Mouse (Mus musculus): Measurements from ENCODE around the gene Nuf2. TPM values are rescaled to one million over a fixed set of nuclear protein-coding genes. Genes with fewer than 3 reads are reported as not detected.

Nuf2 gene
- polyA plus RNA-seq, 1 experiment from 2014 or later, result 3.2 TPM

- no peaks in the 10 kb centered on the region for H3K4me1 ChIP-seq (ENCODE audit: insufficient read depth, low read depth, low read length)
- no peak overlapping the region for H3K4me3 ChIP-seq (ENCODE audit: low read depth, low read length)
- no peak overlapping the region for H3K4me2 ChIP-seq (replicated peaks; ENCODE audit: low read depth, low read length)
- WGBS, result 95% methylated on average over 7 of the region's 8 CpGs
- DNase-seq (ENCODE audit: low spot score) (no peak), ATAC-seq (no peak)
- H3K36me3 ChIP-seq (ENCODE audit: insufficient read depth, low read length), result peaks cover 6% of the 10 kb centered on the region
- no peaks in the 10 kb centered on the region for H3K27me3 ChIP-seq (replicated peaks; ENCODE audit: insufficient read depth, low read length)
- no peak overlapping the region for H3K27ac ChIP-seq (ENCODE audit: low read length)
- no peak overlapping the region for H3K9ac ChIP-seq (replicated peaks; ENCODE audit: low read depth)
- H3K9me3 ChIP-seq (ENCODE audit: low read length), result no peaks in the 10 kb centered on the region
- no peak for TF ChIP-seq EP300 (IDR thresholded peaks at IDR 0.05)
- peak; percentile 58 for TF ChIP-seq CTCF (IDR thresholded peaks at IDR 0.05)
Measured at GRCm38 (mm10) chr1:169517376-169517892, 13.8 kb downstream of the Nuf2 start.

GRCm38 (mm10) chr1:169506354-169506753, 24.9 kb downstream of the Nuf2 start:
- ATAC-seq (no peak), DNase-seq (ENCODE audit: low spot score) (no peak)
- no peak overlapping the region for H3K4me2 ChIP-seq (replicated peaks; ENCODE audit: low read depth, low read length)
- peaks cover 4% of the 10 kb centered on the region; the same call in 1 of the 2 replicates for H3K36me3 ChIP-seq (ENCODE audit: insufficient read depth, low read length)
- no peak overlapping the region for H3K27ac ChIP-seq (ENCODE audit: low read length)
- H3K4me1 ChIP-seq (ENCODE audit: insufficient read depth, low read depth, low read length), result no peaks in the 10 kb centered on the region
- H3K9ac ChIP-seq (replicated peaks; ENCODE audit: low read depth), result no peak overlapping the region
- no peaks in the 10 kb centered on the region for H3K27me3 ChIP-seq (replicated peaks; ENCODE audit: insufficient read depth, low read length)
- H3K9me3 ChIP-seq (ENCODE audit: low read length), result no peaks in the 10 kb centered on the region
- WGBS, result 88% methylated on average over 6 of the region's 6 CpGs
- TF ChIP-seq CTCF (IDR thresholded peaks at IDR 0.05) (no peak), EP300 (IDR thresholded peaks at IDR 0.05) (no peak)
- no peak overlapping the region for H3K4me3 ChIP-seq (ENCODE audit: low read depth, low read length)

GRCm38 (mm10) chr1:169502876-169503275, 28.4 kb downstream of the Nuf2 start:
- Histone ChIP-seq H3K4me3 (ENCODE audit: low read depth, low read length) (no peak overlapping the region), H3K4me2 (replicated peaks; ENCODE audit: low read depth, low read length) (no peak overlapping the region), H3K4me1 (ENCODE audit: insufficient read depth, low read depth, low read length) (no peaks in the 10 kb centered on the region), H3K27ac (ENCODE audit: low read length) (no peak overlapping the region), H3K9ac (replicated peaks; ENCODE audit: low read depth) (no peak overlapping the region), H3K27me3 (replicated peaks; ENCODE audit: insufficient read depth, low read length) (no peaks in the 10 kb centered on the region), H3K36me3 (ENCODE audit: insufficient read depth, low read length) (peaks cover 4% of the 10 kb centered on the region; the same call in 1 of the 2 replicates), H3K9me3 (ENCODE audit: low read length) (no peaks in the 10 kb centered on the region)
- no peak for TF ChIP-seq CTCF (IDR thresholded peaks at IDR 0.05)
- ATAC-seq (no peak), DNase-seq (ENCODE audit: low spot score) (no peak)
- WGBS, result 91% methylated on average over 3 of the region's 3 CpGs

- 48% methylated on average over 8 of the region's 8 CpGs for WGBS
- TF ChIP-seq CTCF (IDR thresholded peaks at IDR 0.05) (peak; percentile 75), EP300 (IDR thresholded peaks at IDR 0.05) (no peak)
- peak; percentile 69 for DNase-seq (ENCODE audit: low spot score)
Measured at GRCm38 (mm10) chr1:169495621-169496020, 35.6 kb downstream of the Nuf2 start.

GRCm38 (mm10) chr1:169491561-169491960, 39.7 kb downstream of the Nuf2 start:
- Histone ChIP-seq H3K36me3 (ENCODE audit: insufficient read depth, low read length) (no peaks in the 10 kb centered on the region), H3K9ac (replicated peaks; ENCODE audit: low read depth) (no peak overlapping the region), H3K27ac (ENCODE audit: low read length) (no peak overlapping the region), H3K4me1 (ENCODE audit: insufficient read depth, low read depth, low read length) (no peaks in the 10 kb centered on the region), H3K9me3 (ENCODE audit: low read length) (no peaks in the 10 kb centered on the region), H3K27me3 (replicated peaks; ENCODE audit: insufficient read depth, low read length) (no peaks in the 10 kb centered on the region), H3K4me3 (ENCODE audit: low read depth, low read length) (no peak overlapping the region), H3K4me2 (replicated peaks; ENCODE audit: low read depth, low read length) (no peak overlapping the region)
- TF ChIP-seq EP300 (IDR thresholded peaks at IDR 0.05), result no peak
- no peak for TF ChIP-seq CTCF (IDR thresholded peaks at IDR 0.05)
- ATAC-seq (no peak), DNase-seq (ENCODE audit: low spot score) (no peak)
- WGBS, result 42% methylated on average over 1 of the region's 1 CpGs

More at GRCm38 (mm10) chr1:169495621-169496020, 35.6 kb downstream of the Nuf2 start:
- Histone ChIP-seq H3K4me3 (ENCODE audit: low read depth, low read length) (no peak overlapping the region), H3K4me1 (ENCODE audit: insufficient read depth, low read depth, low read length) (no peaks in the 10 kb centered on the region), H3K9me3 (ENCODE audit: low read length) (no peaks in the 10 kb centered on the region), H3K27me3 (replicated peaks; ENCODE audit: insufficient read depth, low read length) (no peaks in the 10 kb centered on the region), H3K9ac (replicated peaks; ENCODE audit: low read depth) (no peak overlapping the region), H3K27ac (ENCODE audit: low read length) (no peak overlapping the region), H3K4me2 (replicated peaks; ENCODE audit: low read depth, low read length) (no peak overlapping the region), H3K36me3 (ENCODE audit: insufficient read depth, low read length) (no peaks in the 10 kb centered on the region; the same call in 1 of the 2 replicates)
- ATAC-seq, result no peak

- H3K27me3 ChIP-seq (replicated peaks; ENCODE audit: insufficient read depth, low read length), result no peaks in the 10 kb centered on the region
- TF ChIP-seq EP300 (IDR thresholded peaks at IDR 0.05) (no peak), CTCF (IDR thresholded peaks at IDR 0.05) (no peak)
- DNase-seq (ENCODE audit: low spot score) (peak; percentile 30), ATAC-seq (no peak)
- no peaks in the 10 kb centered on the region for H3K36me3 ChIP-seq (ENCODE audit: insufficient read depth, low read length)
- H3K9ac ChIP-seq (replicated peaks; ENCODE audit: low read depth), result no peak overlapping the region
- WGBS, result 62% methylated on average over 6 of the region's 6 CpGs
- H3K27ac ChIP-seq (ENCODE audit: low read length), result no peak overlapping the region
- no peak overlapping the region for H3K4me2 ChIP-seq (replicated peaks; ENCODE audit: low read depth, low read length)
- no peak overlapping the region for H3K4me3 ChIP-seq (ENCODE audit: low read depth, low read length)
- H3K9me3 ChIP-seq (ENCODE audit: low read length), result no peaks in the 10 kb centered on the region
- no peaks in the 10 kb centered on the region for H3K4me1 ChIP-seq (ENCODE audit: insufficient read depth, low read depth, low read length)
Measured at GRCm38 (mm10) chr1:169485408-169485885, 45.8 kb downstream of the Nuf2 start.

Measured in lung, postnatal 0 days (tissue).